Mouse (Mus musculus): ENCODE results near the gene Rpl13a. TPM values are rescaled to one million over a fixed set of nuclear protein-coding genes. Genes with fewer than 3 reads are reported as not detected.
"Not testable (repeated sequence)": the region's sequence is repeated elsewhere in the genome, so short reads cannot be mapped to it uniquely, and the experiment has no call there.

Rpl13a gene
- total and polyA plus RNA-seq, 2 experiments from 2014 or later = 701 to 1,048 TPM

- WGBS = 63% methylated on average over 15 of the region's 15 CpGs
- H3K27me3 ChIP-seq (ENCODE audit: insufficient read depth, low read length) = no peaks in the 10 kb centered on the region
- peak overlapping the region; percentile 71; the same call in 1 of the 2 replicates for H3K9ac ChIP-seq (replicated peaks; ENCODE audit: low read length, poor library complexity, severe bottlenecking)
- DNase-seq (ENCODE audit: low spot score) = no peak
- H3K27ac ChIP-seq (ENCODE audit: low read depth, low read length) = 0 out of 2 replicates have a peak overlapping the region, but pooled peaks have one; percentile 92
- no peak for ATAC-seq (ENCODE audit: low FRiP score)
- H3K9me3 ChIP-seq (ENCODE audit: low read length) = no peaks in the 10 kb centered on the region
- H3K4me1 ChIP-seq (ENCODE audit: insufficient read depth, low read length) = peaks cover 6% of the 10 kb centered on the region; the same call in 1 of the 2 replicates
- H3K4me2 ChIP-seq (ENCODE audit: low read depth, low read length, poor library complexity, severe bottlenecking) = peak overlapping the region; percentile 58
- no peak for TF ChIP-seq CTCF (IDR thresholded peaks at IDR 0.05)
- H3K4me3 ChIP-seq (ENCODE audit: low read depth, low read length) = no peak overlapping the region
- peaks cover 16% of the 10 kb centered on the region for H3K36me3 ChIP-seq (ENCODE audit: insufficient read depth, low read length)
Observed at GRCm38 (mm10) chr7:45129776-45130512, 1.4 kb upstream of the Rpl13a start.

- peak overlapping the region; percentile 71 for H3K9ac ChIP-seq (replicated peaks; ENCODE audit: low read length, poor library complexity, severe bottlenecking)
- peaks cover 16% of the 10 kb centered on the region for H3K36me3 ChIP-seq (ENCODE audit: insufficient read depth, low read length)
- no peak for DNase-seq (ENCODE audit: low spot score)
- TF ChIP-seq CTCF (IDR thresholded peaks at IDR 0.05) = no peak
- H3K9me3 ChIP-seq (ENCODE audit: low read length) = no peaks in the 10 kb centered on the region
- H3K4me3 ChIP-seq (ENCODE audit: low read depth, low read length) = peak overlapping the region; percentile 90
- peak overlapping the region; percentile 92 for H3K27ac ChIP-seq (ENCODE audit: low read depth, low read length)
- H3K4me2 ChIP-seq (ENCODE audit: low read depth, low read length, poor library complexity, severe bottlenecking) = peak overlapping the region; percentile 58
- H3K4me1 ChIP-seq (ENCODE audit: insufficient read depth, low read length) = peaks cover 6% of the 10 kb centered on the region; the same call in 1 of the 2 replicates
- ATAC-seq (ENCODE audit: low FRiP score) = no peak
- under 1% methylated on average over 17 of the region's 17 CpGs for WGBS
- H3K27me3 ChIP-seq (ENCODE audit: insufficient read depth, low read length) = no peaks in the 10 kb centered on the region
Observed at GRCm38 (mm10) chr7:45129318-45129717, 757 bp upstream of the Rpl13a start.

GRCm38 (mm10) chr7:45127700-45128224 is 799 bp downstream of the Rpl13a start:
- TF ChIP-seq CTCF (IDR thresholded peaks at IDR 0.05) = no peak
- H3K9me3 ChIP-seq (ENCODE audit: low read length) = no peaks in the 10 kb centered on the region
- ATAC-seq (ENCODE audit: low FRiP score) (no peak), DNase-seq (ENCODE audit: low spot score) (no peak)
- H3K9ac ChIP-seq (replicated peaks; ENCODE audit: low read length, poor library complexity, severe bottlenecking) = peak overlapping the region; percentile 97
- H3K4me1 ChIP-seq (ENCODE audit: insufficient read depth, low read length) = peaks cover 9% of the 10 kb centered on the region; the same call in 1 of the 2 replicates
- 1% methylated on average over 6 of the region's 6 CpGs for WGBS
- peak overlapping the region; percentile 93 for H3K4me2 ChIP-seq (ENCODE audit: low read depth, low read length, poor library complexity, severe bottlenecking)
- H3K36me3 ChIP-seq (ENCODE audit: insufficient read depth, low read length) = peaks cover 16% of the 10 kb centered on the region
- H3K27me3 ChIP-seq (ENCODE audit: insufficient read depth, low read length) = no peaks in the 10 kb centered on the region
- peak overlapping the region; percentile 89 for H3K27ac ChIP-seq (ENCODE audit: low read depth, low read length)
- H3K4me3 ChIP-seq (ENCODE audit: low read depth, low read length) = peak overlapping the region; percentile 90

- WGBS = 49% methylated on average over 21 of the region's 21 CpGs
- Histone ChIP-seq H3K27ac (ENCODE audit: low read depth, low read length) (no peak overlapping the region), H3K27me3 (ENCODE audit: insufficient read depth, low read length) (no peaks in the 10 kb centered on the region), H3K9ac (replicated peaks; ENCODE audit: low read length, poor library complexity, severe bottlenecking) (peak overlapping the region; percentile 97), H3K36me3 (ENCODE audit: insufficient read depth, low read length) (peaks cover 22% of the 10 kb centered on the region), H3K4me3 (ENCODE audit: low read depth, low read length) (peak overlapping the region; percentile 90), H3K4me2 (ENCODE audit: low read depth, low read length, poor library complexity, severe bottlenecking) (peak overlapping the region; percentile 93), H3K4me1 (ENCODE audit: insufficient read depth, low read length) (peaks cover 9% of the 10 kb centered on the region), H3K9me3 (ENCODE audit: low read length) (no peaks in the 10 kb centered on the region)
- DNase-seq (ENCODE audit: low spot score) (no peak), ATAC-seq (ENCODE audit: low FRiP score) (no peak)
- TF ChIP-seq CTCF (IDR thresholded peaks at IDR 0.05) = peak; percentile 31; the same call in 1 of the 2 replicates
Observed at GRCm38 (mm10) chr7:45126844-45127699, 1.5 kb downstream of the Rpl13a start.

GRCm38 (mm10) chr7:45126147-45126843 is 2.3 kb downstream of the Rpl13a start:
- H3K27ac ChIP-seq (ENCODE audit: low read depth, low read length) = no peak overlapping the region
- H3K4me2 ChIP-seq (ENCODE audit: low read depth, low read length, poor library complexity, severe bottlenecking) = no peak overlapping the region
- H3K4me3 ChIP-seq (ENCODE audit: low read depth, low read length) = no peak overlapping the region

GRCm38 (mm10) chr7:45125649-45126048 is 2.9 kb downstream of the Rpl13a start:
- not testable (repeated sequence) for ATAC-seq (ENCODE audit: low FRiP score); H3K9me3 ChIP-seq (ENCODE audit: low read length); DNase-seq (ENCODE audit: low spot score); H3K4me2 ChIP-seq (ENCODE audit: low read depth, low read length, poor library complexity, severe bottlenecking); H3K4me1 ChIP-seq (ENCODE audit: insufficient read depth, low read length); H3K4me3 ChIP-seq (ENCODE audit: low read depth, low read length); H3K9ac ChIP-seq (replicated peaks; ENCODE audit: low read length, poor library complexity, severe bottlenecking); H3K27me3 ChIP-seq (ENCODE audit: insufficient read depth, low read length)
- Histone ChIP-seq H3K27ac (ENCODE audit: low read depth, low read length) (peak overlapping the region; percentile 73; the same call in 1 of the 2 replicates), H3K36me3 (ENCODE audit: insufficient read depth, low read length) (peaks cover 36% of the 10 kb centered on the region)
- WGBS = 61% methylated on average over 5 of the region's 5 CpGs

More at GRCm38 (mm10) chr7:45126147-45126843, 2.3 kb downstream of the Rpl13a start:
- peaks cover 9% of the 10 kb centered on the region for H3K4me1 ChIP-seq (ENCODE audit: insufficient read depth, low read length)
- H3K27me3 ChIP-seq (ENCODE audit: insufficient read depth, low read length) = no peaks in the 10 kb centered on the region
- no peaks in the 10 kb centered on the region for H3K9me3 ChIP-seq (ENCODE audit: low read length)
- no peak for TF ChIP-seq CTCF (IDR thresholded peaks at IDR 0.05)
- DNase-seq (ENCODE audit: low spot score) = no peak
- peaks cover 29% of the 10 kb centered on the region for H3K36me3 ChIP-seq (ENCODE audit: insufficient read depth, low read length)
- peak overlapping the region; percentile 33; the same call in 1 of the 2 replicates for H3K9ac ChIP-seq (replicated peaks; ENCODE audit: low read length, poor library complexity, severe bottlenecking)
- no peak for ATAC-seq (ENCODE audit: low FRiP score)
- 78% methylated on average over 17 of the region's 17 CpGs for WGBS

Measured in midbrain, postnatal 0 days (tissue).